In genomic region chr4:141131531-141132061, GRCm38 (mm10) we compare ENCODE assay signal across 9 mouse cellular contexts. TPM values are rescaled to one million over a fixed set of nuclear protein-coding genes. Genes with fewer than 3 reads are reported as not detected.
DNase-seq lines count a peak whose midpoint lies in the region; TF ChIP-seq lines count a peak whose summit lies in the region.
"Had no signal": no experiment of that assay in that cellular context is flagged by ENCODE, and none has a peak within 500 bp of the region (broad histone marks: within the 10 kb centered on the region; RNA-seq: fewer than 3 reads in every experiment).

No protein-coding gene starts in this region.

- H3K4me3 ChIP-seq in embryonic fibroblast, embryonic 13.5 days (ENCODE audit: insufficient read depth, low read length): no peak overlapping the region

- no peak for TF ChIP-seq CTCF in embryonic fibroblast, embryonic 13.5 days (IDR thresholded peaks at IDR 0.05; ENCODE audit: borderline replicate concordance, insufficient read depth, low read length)

- H3K4me1 ChIP-seq in embryonic fibroblast, embryonic 13.5 days (ENCODE audit: control insufficient read depth, insufficient read depth, low read length): peaks cover 20% of the 10 kb centered on the region; the same call in 1 of the 2 replicates

- no peak for TF ChIP-seq POLR2A in embryonic fibroblast, embryonic 13.5 days (IDR thresholded peaks at IDR 0.05; ENCODE audit: low read depth, low read length)

- peak; percentile 12 for DNase-seq in cerebellum, adult 11-12 months
- no peak for DNase-seq in cerebellum, postnatal 4 days (ENCODE audit: low spot score in 2 of 2)
- peak; percentile 55 for DNase-seq in kidney, postnatal 10 days
- peak; percentile 80 for DNase-seq in lung, postnatal 36 days
- no peak for DNase-seq in thymus, adult 18-20 months
- DNase-seq in gastrocnemius, adult 8-10 months (ENCODE audit: low spot score in 2 of 2): no peak
- no peak for DNase-seq in layer of hippocampus, postnatal 36 days

- peak overlapping the region; percentile 28 for H3K27ac ChIP-seq in embryonic fibroblast, embryonic 13.5 days (ENCODE audit: insufficient read depth, low read length)

RNA-seq across cellular contexts. Expression of gene Szrd1, which starts 8.0 kb away (rescaled TPM):
- 117 and 126 TPM in 2 replicates for polyA plus RNA-seq in embryonic fibroblast, embryonic 13.5 days (2011; ENCODE audit: insufficient read length, low read depth, missing spikeins)
- total RNA-seq in gastrocnemius, adult 8-10 months (2022): 100 to 1,000 TPM; 137 to 140 (median 139) TPM
- 10 to 100 TPM; 47.4 to 62.3 TPM for total RNA-seq in layer of hippocampus, postnatal 36 days (2021)

RNA-seq across cellular contexts. Expression of gene Fbxo42, which starts 16.1 kb away (rescaled TPM):
- polyA plus RNA-seq in embryonic fibroblast, embryonic 13.5 days (2011; ENCODE audit: insufficient read length, low read depth, missing spikeins): 17.9 and 22.1 TPM in 2 replicates
- 10 to 100 TPM in 3 of 4 experiments, 1 to 10 TPM in 1; 9.3 to 11.2 (median 10.7) TPM for total RNA-seq in gastrocnemius, adult 8-10 months (2022)
- total RNA-seq in layer of hippocampus, postnatal 36 days (2021): 10 to 100 TPM; 23.7 to 24.5 TPM

RNA-seq across cellular contexts. Expression of gene Spata21, which starts 43.5 kb away (rescaled TPM):
- polyA plus RNA-seq in embryonic fibroblast, embryonic 13.5 days (2011; ENCODE audit: insufficient read length, low read depth, missing spikeins): not detected in 2 replicates
- not detected for total RNA-seq in gastrocnemius, adult 8-10 months (2022)
- total RNA-seq in layer of hippocampus, postnatal 36 days (2021): not detected
- polyA plus RNA-seq: C2C12 had no signal

RNA-seq across cellular contexts. Expression of gene Necap2, which starts 53.4 kb away (rescaled TPM):
- 47.2 and 48.5 TPM in 2 replicates for polyA plus RNA-seq in embryonic fibroblast, embryonic 13.5 days (2011; ENCODE audit: insufficient read length, low read depth, missing spikeins)
- 10 to 100 TPM; 12.0 to 19.2 (median 13.8) TPM for total RNA-seq in gastrocnemius, adult 8-10 months (2022)
- total RNA-seq in layer of hippocampus, postnatal 36 days (2021): 10 to 100 TPM; 38.5 to 40.5 TPM

Comparison
In these comparisons a context has a peak if more than half of its experiments do, and no peak if none do; other contexts are left out.
1. DNase-seq: peak in cerebellum, adult 11-12 months (single experiment), kidney, postnatal 10 days (single experiment) and lung, postnatal 36 days (single experiment); none in cerebellum, postnatal 4 days (0 of 2), thymus, adult 18-20 months (0 of 2), gastrocnemius, adult 8-10 months (0 of 2) and layer of hippocampus, postnatal 36 days (0 of 2).